Mouse (Mus musculus): ENCODE results near the gene Pla2g2d. TPM values are rescaled to one million over a fixed set of nuclear protein-coding genes. Genes with fewer than 3 reads are reported as not detected.

The Pla2g2d gene
- polyA plus RNA-seq, 1 experiment: 1.1 TPM

GRCm38 (mm10) chr4:138788381-138788780 lies 12.8 kb downstream of the Pla2g2d start:
- no peak for TF ChIP-seq CTCF (IDR thresholded peaks at IDR 0.05; ENCODE audit: control insufficient read depth, insufficient read depth, low read length)
- TF ChIP-seq POLR2A (IDR thresholded peaks at IDR 0.05; ENCODE audit: borderline replicate concordance, control insufficient read depth, low read depth, low read length): no peak
- 73% methylated on average over 4 of the region's 4 CpGs for WGBS
- H3K27ac ChIP-seq (ENCODE audit: control insufficient read depth, insufficient read depth, low read depth, low read length, poor library complexity): no peak overlapping the region
- no peaks in the 10 kb centered on the region for H3K4me1 ChIP-seq (ENCODE audit: control insufficient read depth, insufficient read depth, low read length)
- no peak overlapping the region for H3K4me3 ChIP-seq (replicated peaks; ENCODE audit: control insufficient read depth, low read depth, low read length)

- Histone ChIP-seq H3K4me1 (ENCODE audit: control insufficient read depth, insufficient read depth, low read length) (no peaks in the 10 kb centered on the region), H3K27ac (ENCODE audit: control insufficient read depth, insufficient read depth, low read depth, low read length, poor library complexity) (no peak overlapping the region), H3K4me3 (replicated peaks; ENCODE audit: control insufficient read depth, low read depth, low read length) (no peak overlapping the region)
- TF ChIP-seq CTCF (IDR thresholded peaks at IDR 0.05; ENCODE audit: control insufficient read depth, insufficient read depth, low read length) (no peak), POLR2A (IDR thresholded peaks at IDR 0.05; ENCODE audit: borderline replicate concordance, control insufficient read depth, low read depth, low read length) (no peak)
- 64% methylated on average over 6 of the region's 6 CpGs for WGBS
These were observed 15.9 kb downstream of the Pla2g2d start for GRCm38 (mm10) chr4:138791452-138791851.

- 38% methylated on average over 9 of the region's 9 CpGs for whole genome bisulfite sequencing
- H3K4me3 ChIP-seq (replicated peaks; ENCODE audit: control insufficient read depth, low read depth, low read length): no peak overlapping the region
- H3K27ac ChIP-seq (ENCODE audit: control insufficient read depth, insufficient read depth, low read depth, low read length, poor library complexity): no peak overlapping the region
- H3K4me1 ChIP-seq (ENCODE audit: control insufficient read depth, insufficient read depth, low read length): no peaks in the 10 kb centered on the region
- TF ChIP-seq POLR2A (IDR thresholded peaks at IDR 0.05; ENCODE audit: borderline replicate concordance, control insufficient read depth, low read depth, low read length) (no peak), CTCF (IDR thresholded peaks at IDR 0.05; ENCODE audit: control insufficient read depth, insufficient read depth, low read length) (no peak)
These were observed 17.1 kb downstream of the Pla2g2d start for GRCm38 (mm10) chr4:138792599-138792998.

GRCm38 (mm10) chr4:138793276-138793675 lies 17.7 kb downstream of the Pla2g2d start:
- H3K4me1 ChIP-seq (ENCODE audit: control insufficient read depth, insufficient read depth, low read length): no peaks in the 10 kb centered on the region
- 53% methylated on average over 2 of the region's 2 CpGs for WGBS
- H3K27ac ChIP-seq (ENCODE audit: control insufficient read depth, insufficient read depth, low read depth, low read length, poor library complexity): no peak overlapping the region
- TF ChIP-seq POLR2A (IDR thresholded peaks at IDR 0.05; ENCODE audit: borderline replicate concordance, control insufficient read depth, low read depth, low read length): no peak
- no peak for TF ChIP-seq CTCF (IDR thresholded peaks at IDR 0.05; ENCODE audit: control insufficient read depth, insufficient read depth, low read length)
- H3K4me3 ChIP-seq (replicated peaks; ENCODE audit: control insufficient read depth, low read depth, low read length): no peak overlapping the region

- Histone ChIP-seq H3K4me1 (ENCODE audit: control insufficient read depth, insufficient read depth, low read length) (no peaks in the 10 kb centered on the region), H3K27ac (ENCODE audit: control insufficient read depth, insufficient read depth, low read depth, low read length, poor library complexity) (no peak overlapping the region), H3K4me3 (replicated peaks; ENCODE audit: control insufficient read depth, low read depth, low read length) (no peak overlapping the region)
- no peak for TF ChIP-seq POLR2A (IDR thresholded peaks at IDR 0.05; ENCODE audit: borderline replicate concordance, control insufficient read depth, low read depth, low read length)
- no peak for TF ChIP-seq CTCF (IDR thresholded peaks at IDR 0.05; ENCODE audit: control insufficient read depth, insufficient read depth, low read length)
- 74% methylated on average over 6 of the region's 6 CpGs for WGBS
These were observed 18.8 kb downstream of the Pla2g2d start for GRCm38 (mm10) chr4:138794344-138794743.

GRCm38 (mm10) chr4:138796513-138797216 lies 21.1 kb downstream of the Pla2g2d start:
- no peaks in the 10 kb centered on the region for H3K4me1 ChIP-seq (ENCODE audit: control insufficient read depth, insufficient read depth, low read length)
- TF ChIP-seq CTCF (IDR thresholded peaks at IDR 0.05; ENCODE audit: control insufficient read depth, insufficient read depth, low read length): no peak
- no peak for TF ChIP-seq POLR2A (IDR thresholded peaks at IDR 0.05; ENCODE audit: borderline replicate concordance, control insufficient read depth, low read depth, low read length)
- H3K27ac ChIP-seq (ENCODE audit: control insufficient read depth, insufficient read depth, low read depth, low read length, poor library complexity): no peak overlapping the region
- 32% methylated on average over 6 of the region's 6 CpGs for WGBS
- H3K4me3 ChIP-seq (replicated peaks; ENCODE audit: control insufficient read depth, low read depth, low read length): no peak overlapping the region

GRCm38 (mm10) chr4:138797217-138797570 lies 21.7 kb downstream of the Pla2g2d start:
- Histone ChIP-seq H3K27ac (ENCODE audit: control insufficient read depth, insufficient read depth, low read depth, low read length, poor library complexity) (no peak overlapping the region), H3K4me1 (ENCODE audit: control insufficient read depth, insufficient read depth, low read length) (no peaks in the 10 kb centered on the region), H3K4me3 (replicated peaks; ENCODE audit: control insufficient read depth, low read depth, low read length) (no peak overlapping the region)
- TF ChIP-seq POLR2A (IDR thresholded peaks at IDR 0.05; ENCODE audit: borderline replicate concordance, control insufficient read depth, low read depth, low read length): no peak
- TF ChIP-seq CTCF (IDR thresholded peaks at IDR 0.05; ENCODE audit: control insufficient read depth, insufficient read depth, low read length): no peak
- 59% methylated on average over 4 of the region's 4 CpGs for WGBS

- no peak for TF ChIP-seq POLR2A (IDR thresholded peaks at IDR 0.05; ENCODE audit: borderline replicate concordance, control insufficient read depth, low read depth, low read length)
- no peak for TF ChIP-seq CTCF (IDR thresholded peaks at IDR 0.05; ENCODE audit: control insufficient read depth, insufficient read depth, low read length)
- no peak overlapping the region for H3K27ac ChIP-seq (ENCODE audit: control insufficient read depth, insufficient read depth, low read depth, low read length, poor library complexity)
- H3K4me3 ChIP-seq (replicated peaks; ENCODE audit: control insufficient read depth, low read depth, low read length): no peak overlapping the region
- H3K4me1 ChIP-seq (ENCODE audit: control insufficient read depth, insufficient read depth, low read length): no peaks in the 10 kb centered on the region
- 70% methylated on average over 12 of the region's 12 CpGs for WGBS
These were observed 24.7 kb downstream of the Pla2g2d start for GRCm38 (mm10) chr4:138800134-138800744.

Measured in bone marrow, adult 2 months (tissue).